Mouse (Mus musculus) left cerebral cortex, postnatal 14 days (tissue): ENCODE results near the gene Ifi214. TPM values are rescaled to one million over a fixed set of nuclear protein-coding genes. Genes with fewer than 3 reads are reported as not detected.
"Not testable (repeated sequence)": the region's sequence is repeated elsewhere in the genome, so short reads cannot be mapped to it uniquely, and the experiment has no call there.

Source experiments
- DNase-seq, 2 experiments: peaks; one replicate each; pipeline ENCODE4 v3.0.0; 2021 to 2022; ENCODE audit warnings: low spot score in 2 of 2, mixed read lengths in 1 of 2
- intact Hi-C: fragments of 180-260 bp; cut with DNase I; formaldehyde crosslinking; loops from one replicate; pipeline ENCODE4 v1.15.1; 2025
- long read RNA-seq, 2 experiments: library from polyadenylated mRNA; stranded (forward); transcript quantifications; one replicate each; pipeline ENCODE4 v2.0.0; 2021
- microRNA-seq, 2 experiments: library from miRNA; unstranded; fragments of <30 nt; microRNA quantifications; one replicate each; pipeline ENCODE4 v1.2.0; 2022
- total RNA-seq, 2 experiments: library from RNA; stranded (reverse); gene quantifications; 2 replicates each; pipeline ENCODE4 v1.2.3; 2021

The Ifi214 gene
- not detected for total RNA-seq
- long read RNA-seq, experiment 1, result 0 reads
- long read RNA-seq, experiment 2, result 0 reads

DNA sequence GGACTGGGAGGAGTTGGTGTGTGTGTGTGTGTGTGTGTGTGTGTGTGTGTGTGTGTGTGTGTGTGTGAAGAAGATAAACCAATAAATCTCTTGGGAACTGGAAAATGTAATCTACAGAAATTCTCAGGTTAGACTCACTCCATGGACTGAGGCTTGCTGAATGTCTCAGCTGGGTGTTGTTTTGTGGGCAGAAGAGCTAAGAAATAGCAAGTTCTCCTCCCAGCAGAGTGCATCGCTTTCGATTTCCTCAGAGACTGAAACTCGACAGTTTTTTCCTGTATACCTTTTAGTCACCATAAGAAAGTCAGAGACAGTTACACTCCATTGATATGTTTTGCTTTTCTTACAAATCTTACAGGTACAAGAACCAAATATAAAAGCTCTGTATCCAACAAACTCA, at the start of gene Ifi214:
Ifi214 (minus strand) TSS at position 167 of the 400 bp plus-strand sequence.
- intact Hi-C loops, DNase-seq: not testable (repeated sequence)

DNA sequence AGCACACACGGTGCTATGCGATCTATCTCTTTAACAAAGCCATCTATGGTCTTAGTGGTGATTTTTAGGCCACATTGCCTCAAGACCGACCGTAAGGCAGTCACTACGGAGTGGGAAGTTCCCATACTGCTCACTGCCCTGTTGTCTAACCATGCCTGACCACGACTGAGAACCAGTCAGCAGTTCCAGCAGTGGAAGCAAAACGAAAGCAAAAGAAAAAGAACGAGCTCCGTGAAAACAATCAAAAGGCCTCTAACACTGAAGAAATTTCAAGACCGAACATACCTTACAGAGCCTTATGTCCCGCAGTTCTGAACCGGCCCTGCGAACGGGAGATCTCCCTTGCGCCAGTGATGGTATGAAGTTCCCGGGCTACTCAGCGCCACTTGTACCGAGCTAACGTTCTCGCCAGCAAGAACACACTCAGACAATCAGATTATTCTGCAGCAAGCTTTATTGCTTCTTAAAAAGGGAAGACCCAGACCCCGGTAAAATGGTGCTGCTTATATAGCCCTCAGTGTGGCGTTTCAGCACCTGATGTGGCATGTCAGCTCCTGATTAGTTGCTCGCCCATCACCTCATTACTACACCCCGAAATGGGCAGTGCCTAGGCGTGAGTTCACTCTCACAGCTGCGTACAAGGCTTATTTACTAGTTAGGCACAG, 44.3 kb upstream of the Ifi214 start:
- intact Hi-C loops, result no loop called here

DNA sequence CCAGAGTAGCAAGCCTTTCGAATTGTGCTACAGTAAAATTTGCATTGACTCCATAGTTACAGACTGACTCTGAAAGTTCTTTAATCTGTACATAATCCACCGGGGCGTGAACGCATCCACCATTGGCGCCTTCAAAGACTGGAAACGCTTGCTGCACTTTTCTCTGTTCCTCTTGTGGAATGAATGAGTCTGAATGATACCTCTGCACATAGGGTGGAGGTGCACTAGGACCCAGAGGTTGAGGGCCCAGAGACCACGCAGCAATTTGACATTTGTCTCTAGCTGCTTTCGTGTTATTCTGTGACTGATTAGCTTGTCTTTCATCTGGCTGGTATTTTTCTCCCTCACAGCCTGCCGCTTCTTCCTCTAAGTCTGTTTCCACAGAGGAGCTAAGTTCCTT, 43.3 kb upstream of the Ifi214 start:
- intact Hi-C loops, result no loop called here
- DNase-seq, result no peak

More for the DNA sequence above, 44.3 kb upstream of the Ifi214 start:
- DNase-seq, result no peak

DNA sequence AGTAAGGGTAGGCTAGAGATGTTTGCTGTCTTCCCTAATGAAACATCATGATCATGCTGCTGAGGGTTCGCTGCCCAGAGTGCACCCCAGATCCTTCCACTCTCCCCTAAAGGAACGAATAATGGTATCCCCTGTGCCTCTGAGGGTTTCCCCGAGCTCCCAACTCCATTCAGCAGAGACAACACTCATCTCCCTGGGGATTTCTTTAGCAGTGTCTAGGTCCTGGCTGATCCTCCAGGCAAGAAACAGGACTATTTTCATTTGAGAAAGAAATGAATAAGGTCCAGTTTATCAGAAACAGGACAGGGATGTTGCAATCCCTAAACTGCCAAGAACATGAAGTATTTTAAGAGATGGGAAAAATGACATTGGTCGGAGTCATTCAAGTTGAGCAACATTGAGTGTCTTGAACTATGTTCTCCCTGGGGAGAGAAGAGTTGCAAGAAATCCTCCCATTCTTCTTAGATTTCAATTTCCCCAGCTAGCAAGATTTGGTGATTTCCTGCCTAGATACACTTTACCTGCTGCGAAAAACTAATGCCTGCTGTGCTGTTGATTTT, 14.8 kb upstream of the Ifi214 start:
- intact Hi-C loops, DNase-seq: not testable (repeated sequence)

DNA sequence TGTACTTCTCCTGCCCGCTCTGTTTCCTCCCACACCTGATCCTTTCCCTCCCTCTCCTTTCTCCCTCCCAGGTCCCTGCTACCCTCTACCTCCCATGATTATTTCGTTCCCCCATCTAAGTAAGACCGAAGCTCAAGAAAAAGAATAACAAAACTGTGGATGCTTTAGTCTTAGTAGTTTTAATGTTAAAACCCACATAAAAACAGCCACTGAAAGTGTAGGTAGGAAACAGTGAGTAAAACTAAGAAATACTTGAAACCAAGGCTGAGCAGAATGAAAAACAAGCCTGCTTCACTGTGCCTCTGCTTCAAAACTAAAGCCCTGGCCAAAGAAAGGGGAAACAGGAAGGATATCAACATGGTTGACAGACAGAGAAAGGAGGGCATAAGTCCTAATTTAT, 13.0 kb upstream of the Ifi214 start:
- intact Hi-C loops, DNase-seq: not testable (repeated sequence)

DNA sequence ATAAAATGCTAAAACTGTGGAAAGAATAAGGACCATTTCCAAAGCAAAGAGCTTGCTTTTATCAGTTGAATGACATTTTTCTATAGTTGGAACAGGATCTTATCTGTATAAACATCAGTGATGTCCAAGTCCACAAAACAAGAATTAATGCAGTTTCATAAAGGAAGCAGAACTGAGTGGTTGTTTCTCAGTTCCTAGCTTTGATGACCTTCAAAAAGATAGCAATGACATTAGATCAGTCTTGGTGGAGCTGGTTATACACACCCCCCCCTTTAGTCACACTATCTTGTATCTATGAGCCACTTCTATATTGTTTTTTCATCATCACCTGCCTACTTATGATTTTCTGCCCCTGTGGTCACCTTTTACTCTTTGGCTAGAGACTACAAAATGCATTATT, 14.3 kb downstream of the Ifi214 start:
- intact Hi-C loops, result no loop called here
- DNase-seq, result no peak

DNA sequence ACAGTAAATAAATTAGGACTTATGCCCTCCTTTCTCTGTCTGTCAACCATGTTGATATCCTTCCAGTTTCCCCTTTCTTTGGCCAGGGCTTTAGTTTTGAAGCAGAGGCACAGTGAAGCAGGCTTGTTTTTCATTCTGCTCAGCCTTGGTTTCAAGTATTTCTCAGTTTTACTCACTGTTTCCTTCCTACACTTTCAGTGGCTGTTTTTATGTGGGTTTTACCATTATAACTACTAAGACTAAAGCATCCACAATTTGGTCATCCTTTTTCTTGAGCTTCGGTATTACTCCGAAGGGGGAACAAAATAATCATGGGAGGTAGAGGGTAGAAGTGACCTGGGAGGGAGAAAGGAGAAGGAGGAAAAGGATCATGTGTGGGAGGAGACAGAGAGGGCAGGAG, 25.2 kb downstream of the Ifi214 start:
- intact Hi-C loops, DNase-seq: not testable (repeated sequence)

DNA sequence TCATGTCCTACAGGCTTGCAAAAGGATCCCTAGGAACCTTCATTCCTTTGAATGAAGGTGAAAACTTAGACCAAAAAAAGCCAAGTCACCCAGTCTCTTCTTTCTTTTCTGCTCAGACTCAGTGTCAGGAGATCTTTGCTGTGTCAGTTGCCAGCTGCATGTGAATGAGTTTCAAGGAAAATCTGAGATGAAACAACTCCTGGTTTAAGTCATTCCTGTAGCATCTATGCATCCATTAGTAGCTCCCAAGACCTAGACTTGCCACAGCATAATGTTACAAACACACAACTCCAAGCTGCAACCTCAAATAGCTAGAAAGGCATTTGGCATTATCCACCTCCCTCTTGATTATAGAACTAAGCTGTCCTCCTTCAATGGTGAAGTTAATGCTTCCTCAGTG, 44.3 kb downstream of the Ifi214 start:
- intact Hi-C loops, DNase-seq: not testable (repeated sequence)

DNA sequence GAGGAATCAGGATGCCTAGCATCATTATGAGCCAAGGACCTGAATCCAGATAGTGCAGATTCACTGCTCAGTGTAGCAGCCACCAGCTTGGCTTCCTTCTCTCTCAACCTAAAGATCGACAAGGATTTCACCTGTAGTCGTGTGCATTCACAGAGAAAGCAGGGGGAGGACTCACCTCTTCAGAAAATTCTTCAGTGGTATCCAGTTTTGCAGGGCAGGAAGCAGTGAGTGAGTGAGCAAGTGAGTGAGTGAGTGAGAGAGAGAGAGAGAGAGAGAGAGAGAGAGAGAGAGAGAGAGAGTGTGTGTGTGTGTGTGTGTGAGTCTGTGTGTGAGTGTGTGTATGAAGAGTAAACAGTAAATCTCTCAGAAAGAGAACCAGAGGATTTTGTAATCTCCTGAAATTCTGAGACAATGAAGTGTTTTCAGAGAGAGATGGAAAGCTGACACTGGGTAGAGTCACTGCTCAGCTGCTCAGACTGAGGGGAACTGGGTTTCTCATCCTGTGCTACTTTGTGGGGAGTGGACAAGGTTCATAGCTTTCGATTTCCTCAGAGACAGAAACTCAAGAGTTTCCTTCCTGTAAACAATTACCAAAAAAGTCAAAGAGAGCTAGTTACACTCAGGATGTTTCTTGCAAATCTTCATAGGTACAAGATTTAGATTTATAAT, 44.8 kb downstream of the Ifi214 start, which contains the start of gene Ifi206:
Ifi206 (minus strand) TSS at position 230 of the 669 bp plus-strand sequence.
- intact Hi-C loops, DNase-seq: not testable (repeated sequence)

DNA sequence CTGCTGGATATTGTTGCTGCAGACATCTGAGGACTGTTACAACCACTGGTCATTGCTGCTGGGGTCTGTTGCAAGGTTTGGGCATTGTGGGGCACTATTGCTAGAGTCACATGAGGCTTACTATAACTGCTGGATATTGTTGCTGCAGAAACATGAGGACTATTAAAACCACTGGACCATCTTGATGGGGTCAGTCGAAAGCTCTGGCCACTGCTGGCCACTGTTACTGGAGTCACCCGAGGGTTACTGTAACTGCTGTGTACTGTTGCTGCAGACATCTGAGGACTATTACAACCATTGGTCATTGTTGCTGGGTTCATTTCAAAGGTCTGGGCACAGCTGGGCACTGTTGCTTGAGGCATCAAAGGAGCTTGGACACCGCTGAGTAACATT, 54.6 kb downstream of the Ifi214 start:
- DNase-seq, result not testable (repeated sequence)

DNA sequence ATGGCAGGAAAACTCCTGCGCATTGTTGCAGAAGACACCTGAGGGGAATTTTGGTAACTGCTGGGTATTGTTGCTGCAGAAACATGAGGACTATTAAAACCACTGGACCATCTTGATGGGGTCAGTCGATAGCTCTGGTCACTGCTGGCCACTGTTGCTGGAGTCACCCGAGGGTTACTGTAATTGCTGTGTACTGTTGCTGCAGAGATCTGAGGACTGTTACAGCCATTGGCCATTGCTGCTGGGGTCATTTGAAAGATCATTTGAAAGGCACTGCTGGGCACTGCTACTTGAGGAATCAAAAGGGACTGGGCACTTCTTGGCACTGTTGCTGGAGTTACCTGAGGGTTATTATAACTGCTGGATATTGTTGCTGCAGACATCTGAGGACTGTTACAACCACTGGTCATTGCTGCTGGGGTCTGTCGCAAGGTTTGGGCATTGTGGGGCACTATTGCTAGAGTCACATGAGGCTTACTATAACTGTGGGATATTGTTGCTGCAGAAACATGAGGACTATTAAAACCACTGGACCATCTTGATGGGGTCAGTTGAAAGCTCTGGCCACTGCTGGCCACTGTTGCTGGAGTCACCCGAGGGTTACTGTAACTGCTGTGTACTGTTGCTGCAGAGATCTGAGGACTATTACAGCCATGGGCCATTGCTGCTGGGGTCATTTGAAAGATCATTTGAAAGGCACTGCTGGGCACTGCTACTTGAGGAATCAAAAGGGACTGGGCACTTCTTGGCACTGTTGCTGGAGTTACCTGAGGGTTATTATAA, 55.2 kb downstream of the Ifi214 start:
- DNase-seq, intact Hi-C loops: not testable (repeated sequence)

More for the DNA sequence above, 54.6 kb downstream of the Ifi214 start:
- intact Hi-C loops, result not testable (repeated sequence)

Small RNA genes within 50 kb of the gene (microRNA-seq; reads per million reads assigned to microRNA genes)
- 0 reads per million in 2 experiments for gene Gm44481

Other genes with a start within 250 kb of the Ifi214 start
- gene Ackr1, start 202.2 kb downstream of the Ifi214 start, total RNA-seq, result 100 to 1,000 TPM; 116 to 127 TPM
- 1 to 10 TPM; 2.4 to 2.7 TPM for gene Aim2, start 185.1 kb downstream of the Ifi214 start, total RNA-seq
- gene Cadm3, start 168.3 kb downstream of the Ifi214 start, total RNA-seq, result 100 to 1,000 TPM; 482 to 514 TPM
- not detected for gene Ifi206, start 44.9 kb downstream of the Ifi214 start, total RNA-seq
- not detected for gene Ifi213, start 63.3 kb upstream of the Ifi214 start, total RNA-seq
- gene Ifi209, start 95.0 kb upstream of the Ifi214 start, total RNA-seq, result not detected
- gene Ifi208, start 137.7 kb upstream of the Ifi214 start, total RNA-seq, result not detected
- gene Ifi207, start 205.8 kb upstream of the Ifi214 start, total RNA-seq, result under 1 TPM; 0.25 to 0.33 TPM
- not detected for gene Ifi204, start 231.0 kb upstream of the Ifi214 start, total RNA-seq